Mouse (Mus musculus) hindlimb bud, embryonic 11.5 days (tissue): ENCODE measurements around the gene Mien1.

Experiments used
- DNase-seq: peaks from one replicate; pipeline ENCODE4 v3.0.0-alpha.2; 2012; ENCODE audit warnings: low read depth, low spot score; ENCODE audit errors: extremely low spot score

Gene Mien1

DNA sequence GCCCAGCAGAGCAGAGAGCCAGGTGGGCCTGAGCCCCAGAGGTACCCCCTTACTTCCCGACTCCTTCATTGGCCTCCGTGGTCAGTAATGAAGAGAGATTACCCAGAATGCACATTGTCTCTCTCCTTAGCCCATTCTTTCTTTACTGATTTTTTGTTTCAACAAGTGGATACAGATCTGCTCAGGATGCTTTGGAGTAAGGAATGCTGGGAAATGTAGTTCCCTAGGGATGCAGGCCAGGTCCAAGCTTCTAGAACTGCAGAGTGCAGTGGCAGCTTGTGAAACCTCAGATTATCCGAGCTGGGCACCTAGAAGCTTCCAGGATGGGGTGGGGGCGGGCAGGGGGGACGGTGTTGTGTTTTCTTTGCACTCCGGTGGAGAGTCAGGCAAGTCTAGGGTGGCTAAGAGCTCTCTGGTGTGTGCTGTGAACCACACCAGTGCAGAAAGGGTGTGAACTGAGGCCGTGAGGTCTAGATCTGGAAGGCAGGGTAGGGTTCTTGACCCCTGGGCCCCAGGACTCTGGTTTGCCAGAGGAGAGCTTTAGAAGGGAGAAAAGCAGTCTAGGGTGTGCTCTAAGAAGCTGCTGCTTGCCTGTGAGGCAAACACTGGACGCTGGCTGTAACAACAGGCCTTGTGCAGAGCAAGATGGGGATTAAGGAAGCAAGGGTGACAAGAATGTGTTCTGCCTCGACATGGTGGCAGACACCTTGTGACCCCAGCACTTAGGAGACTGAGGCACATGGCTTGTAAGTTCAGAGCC lies 6.9 kb downstream of the Mien1 start:
- no peak for DNase-seq

- no peak for DNase-seq
Measured at GRCm38 (mm10) chr11:98428436-98428835, 10.4 kb downstream of the Mien1 start.

DNA sequence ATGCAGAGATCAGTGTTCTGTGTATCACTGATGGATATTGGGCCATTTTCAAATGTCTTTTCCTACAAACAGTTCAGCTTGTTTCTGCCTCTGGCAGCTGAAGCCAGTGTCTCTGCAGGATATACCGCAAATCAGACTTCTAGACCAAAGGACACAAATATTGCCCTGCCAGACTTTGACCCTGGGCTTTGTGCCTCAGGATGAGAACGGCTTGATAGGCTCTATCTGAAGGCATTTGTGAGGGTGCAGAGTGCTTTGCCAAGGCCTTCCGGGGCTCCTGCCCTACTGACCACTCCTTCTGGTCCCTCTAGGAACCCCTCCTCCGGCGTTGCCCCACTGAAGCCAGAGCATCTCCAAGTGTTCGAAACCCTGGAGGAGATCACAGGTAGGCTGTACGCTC lies 12.2 kb downstream of the Mien1 start:
- no peak for DNase-seq

GRCm38 (mm10) chr11:98418939-98419547 lies 19.7 kb downstream of the Mien1 start:
- DNase-seq: no peak

GRCm38 (mm10) chr11:98418273-98418672 lies 20.5 kb downstream of the Mien1 start:
- DNase-seq: no peak

GRCm38 (mm10) chr11:98417074-98417473 lies 21.7 kb downstream of the Mien1 start:
- no peak for DNase-seq

GRCm38 (mm10) chr11:98414162-98414561 lies 24.6 kb downstream of the Mien1 start:
- DNase-seq: no peak

DNA sequence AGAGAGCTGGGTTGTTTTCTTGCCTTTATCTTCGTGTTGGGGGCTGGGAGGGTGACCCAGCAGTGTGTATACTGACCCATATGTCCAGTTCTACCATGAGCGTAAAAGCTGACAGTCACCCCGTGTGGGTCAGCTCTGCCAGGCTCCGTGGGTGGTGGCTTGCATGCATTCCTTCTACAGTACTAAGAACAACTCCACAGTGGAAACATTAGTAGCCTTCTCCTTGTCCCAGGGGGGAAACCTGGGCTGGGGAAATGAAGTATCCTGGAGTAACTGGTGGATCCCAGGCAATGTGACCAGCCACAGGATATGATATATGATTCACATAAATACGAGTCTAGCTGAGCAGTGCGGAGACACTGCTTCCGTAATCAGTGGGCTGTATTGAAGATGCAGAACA lies 25.1 kb downstream of the Mien1 start:
- no peak for DNase-seq

DNA sequence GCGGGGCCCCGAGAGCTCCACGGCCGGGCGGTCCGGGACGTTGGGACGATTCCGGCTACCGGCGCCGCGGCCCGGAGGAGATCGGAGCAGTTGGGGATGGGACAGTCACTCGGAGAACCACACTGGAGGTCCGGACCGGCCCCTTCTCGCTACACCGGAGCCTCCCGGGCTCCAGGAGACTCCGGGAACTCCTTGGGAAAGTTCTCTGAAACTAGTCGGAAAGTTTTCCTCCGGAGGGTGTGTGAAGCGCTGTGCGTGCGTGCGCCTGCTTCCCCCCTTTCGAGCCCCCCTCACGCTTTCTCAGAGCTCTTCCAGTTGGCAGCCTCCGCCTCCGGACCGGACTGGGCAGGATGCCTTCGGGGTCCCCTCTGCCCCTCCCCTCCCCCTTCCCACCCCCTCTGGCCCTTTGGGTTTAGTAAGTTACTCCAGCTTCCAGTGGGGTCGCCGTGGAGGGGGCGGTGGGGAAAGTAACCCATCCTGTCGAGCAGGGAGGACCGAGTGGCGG lies 25.9 kb downstream of the Mien1 start:
- no peak for DNase-seq

DNA sequence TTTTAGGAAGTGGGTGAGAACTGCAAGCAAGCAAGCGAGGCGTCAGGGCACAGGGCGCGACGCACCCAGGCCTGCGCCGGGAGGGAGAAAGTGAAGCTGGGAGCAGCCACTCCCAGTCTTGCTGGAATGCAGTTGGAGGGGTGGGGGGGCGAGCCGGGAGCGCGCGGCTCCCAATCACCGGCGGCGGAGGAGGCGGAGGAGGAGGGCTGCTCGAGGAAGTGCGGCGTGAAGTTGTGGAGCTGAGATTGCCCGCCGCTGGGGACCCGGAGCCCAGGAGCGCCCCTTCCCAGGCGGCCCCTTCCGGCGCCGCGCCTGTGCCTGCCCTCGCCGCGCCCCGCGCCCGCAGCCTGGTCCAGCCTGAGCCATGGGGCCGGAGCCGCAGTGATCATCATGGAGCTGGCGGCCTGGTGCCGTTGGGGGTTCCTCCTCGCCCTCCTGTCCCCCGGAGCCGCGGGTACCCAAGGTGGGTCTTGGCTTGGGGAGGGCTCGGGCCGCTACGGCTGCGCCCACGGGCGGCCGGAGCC lies 26.5 kb downstream of the Mien1 start, which contains the start of gene Erbb2:
TSS of gene Erbb2 (plus strand) at position 198 of the 524 bp plus-strand sequence.
- no peak for DNase-seq

- no peak for DNase-seq
Measured at GRCm38 (mm10) chr11:98409341-98409822, 29.4 kb downstream of the Mien1 start.

GRCm38 (mm10) chr11:98408872-98409271 lies 29.9 kb downstream of the Mien1 start:
- no peak for DNase-seq

GRCm38 (mm10) chr11:98406621-98407020 lies 32.2 kb downstream of the Mien1 start:
- DNase-seq: no peak

GRCm38 (mm10) chr11:98400816-98401215 lies 38.0 kb downstream of the Mien1 start:
- no peak for DNase-seq

- no peak for DNase-seq
Measured at GRCm38 (mm10) chr11:98400161-98400726, 38.5 kb downstream of the Mien1 start, which contains the start of gene Pgap3. Pgap3 (minus strand) TSS chr11:98400490.

GRCm38 (mm10) chr11:98397946-98398345 lies 40.8 kb downstream of the Mien1 start:
- no peak for DNase-seq

- DNase-seq: no peak
Measured at GRCm38 (mm10) chr11:98395041-98395440, 43.8 kb downstream of the Mien1 start.

DNA sequence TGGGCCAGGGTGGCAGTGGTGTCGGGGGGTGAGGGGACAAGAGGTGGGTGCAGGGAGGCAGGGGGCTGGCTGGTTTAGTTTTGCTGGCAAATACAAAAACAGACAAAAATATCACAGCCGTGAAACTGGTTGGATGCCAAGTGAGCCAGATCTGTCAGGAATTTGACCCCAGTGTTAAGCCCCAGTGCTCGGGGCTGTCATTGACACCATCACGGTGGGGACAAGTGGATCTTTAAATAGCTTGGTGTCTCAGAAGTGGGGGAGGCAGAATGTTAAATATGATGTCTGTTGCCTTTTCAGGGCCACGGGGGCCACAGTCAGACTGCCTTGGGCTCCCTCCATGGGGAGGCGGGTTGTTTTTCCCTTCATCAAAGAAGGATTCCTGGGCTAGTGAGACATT lies 44.5 kb downstream of the Mien1 start:
- DNase-seq: no peak

GRCm38 (mm10) chr11:98393317-98393716 lies 45.5 kb downstream of the Mien1 start:
- no peak for DNase-seq

GRCm38 (mm10) chr11:98392645-98393044 lies 46.1 kb downstream of the Mien1 start:
- DNase-seq: no peak

DNA sequence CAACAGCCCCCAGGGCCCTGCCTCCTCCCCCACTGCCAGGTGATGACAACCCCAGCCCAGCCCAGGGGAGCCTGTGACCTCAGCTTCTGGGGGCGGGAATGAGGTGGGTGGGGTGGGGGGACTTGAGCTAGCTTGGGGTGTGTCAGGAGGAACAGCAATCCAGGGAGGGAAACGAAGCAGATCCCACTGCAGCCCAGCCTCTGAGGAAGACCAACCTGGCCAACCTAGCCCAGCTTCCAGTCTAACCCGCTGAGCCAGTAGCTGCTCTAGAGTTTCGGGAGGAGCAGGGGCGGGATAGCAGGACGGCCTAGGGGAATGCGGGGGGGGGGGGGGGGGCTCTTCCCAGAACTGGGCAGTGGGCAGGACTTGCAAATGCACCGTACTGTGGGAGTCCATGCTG lies 46.8 kb downstream of the Mien1 start:
- no peak for DNase-seq

GRCm38 (mm10) chr11:98390141-98390540 lies 48.6 kb downstream of the Mien1 start:
- DNase-seq: no peak
